Mouse (Mus musculus) neural tube, postnatal 0 days (tissue): ENCODE measurements around the gene Ndufa4l2. TPM values are rescaled to one million over a fixed set of nuclear protein-coding genes. Genes with fewer than 3 reads are reported as not detected.

Experiments used
- polyA plus RNA-seq: library from polyadenylated mRNA; unstranded; fragments of >200 nt; fragmentation: Nextera tagmentation; extraction: Ambion mirVana; gene quantifications from 2 replicates; pipeline ENCODE4 v1.2.1, GENCODE M21; 2015

Ndufa4l2 gene
- polyA plus RNA-seq: 13.7 and 15.6 TPM in 2 replicates

DNA sequence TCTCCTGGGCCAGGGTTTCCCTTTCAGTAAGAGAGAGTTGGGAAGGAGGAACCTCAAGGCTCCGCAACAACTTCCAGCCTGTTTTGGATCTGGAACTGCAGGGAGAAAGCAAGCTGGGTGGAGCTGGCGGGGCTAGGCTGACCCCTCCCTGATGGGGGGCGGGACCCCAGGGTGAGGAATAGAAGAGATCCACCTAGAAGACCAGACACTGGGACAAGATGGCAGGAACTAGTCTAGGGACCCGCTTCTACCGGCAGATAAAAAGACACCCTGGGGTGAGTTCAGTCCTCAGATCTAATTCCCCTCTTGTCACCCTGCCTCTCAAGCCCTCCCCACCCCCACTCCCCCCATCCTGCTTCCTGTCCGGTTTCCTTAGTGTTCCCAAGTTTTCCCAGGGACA, at the start of gene Ndufa4l2:
TSS of gene Ndufa4l2 (plus strand) at position 204 of the 400 bp plus-strand sequence.

DNA sequence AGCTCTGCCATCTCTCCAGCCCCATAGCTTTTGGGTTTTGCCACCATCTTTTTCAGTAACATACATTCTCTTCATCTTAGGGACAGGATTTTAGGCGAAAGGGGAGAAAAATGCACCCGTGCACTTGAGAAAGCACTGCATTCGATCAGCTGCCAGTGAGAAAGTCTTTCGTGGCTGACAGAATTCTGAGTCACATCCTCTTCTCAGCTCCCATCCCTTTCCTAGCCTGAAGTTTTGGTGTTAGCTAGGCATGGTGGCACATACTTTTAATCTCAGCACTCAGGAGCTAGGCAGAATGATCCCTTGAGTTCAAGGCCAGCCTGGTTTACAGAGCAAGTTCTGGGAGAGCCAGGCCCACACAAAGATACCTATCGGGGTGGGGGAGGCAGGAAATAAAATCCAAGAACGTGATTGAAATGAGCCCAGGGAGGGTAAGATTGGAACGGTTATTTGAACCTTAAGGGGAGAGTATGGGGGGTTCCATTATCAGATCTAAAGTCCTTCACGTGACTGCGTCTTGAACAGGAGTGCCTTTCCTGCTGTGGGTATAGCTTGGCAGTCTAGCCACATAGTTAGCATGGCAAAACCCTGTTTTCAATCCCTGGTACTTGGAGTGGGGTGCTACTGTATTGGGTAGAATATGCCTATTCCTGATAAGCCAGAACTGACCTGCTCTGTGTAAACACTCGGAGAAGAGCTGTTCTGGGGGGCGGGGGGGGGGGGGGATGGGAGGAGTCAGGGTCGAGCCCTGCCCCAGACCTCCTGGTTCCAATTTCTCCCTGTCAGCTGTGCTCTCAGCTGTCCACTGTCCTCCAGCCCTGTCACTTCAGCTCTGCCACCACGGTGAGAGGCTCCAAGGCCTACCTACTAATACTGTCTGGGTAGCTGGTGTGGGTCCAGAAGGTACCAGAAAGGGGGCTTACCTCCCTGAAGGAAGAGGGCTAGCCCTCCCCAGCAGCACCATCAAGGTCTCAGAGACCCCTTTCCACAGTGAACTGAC, 13.6 kb upstream of the Ndufa4l2 start, which contains the start of gene Stac3:
TSS of gene Stac3 (plus strand) at position 793 of the 1,000 bp plus-strand sequence.

DNA sequence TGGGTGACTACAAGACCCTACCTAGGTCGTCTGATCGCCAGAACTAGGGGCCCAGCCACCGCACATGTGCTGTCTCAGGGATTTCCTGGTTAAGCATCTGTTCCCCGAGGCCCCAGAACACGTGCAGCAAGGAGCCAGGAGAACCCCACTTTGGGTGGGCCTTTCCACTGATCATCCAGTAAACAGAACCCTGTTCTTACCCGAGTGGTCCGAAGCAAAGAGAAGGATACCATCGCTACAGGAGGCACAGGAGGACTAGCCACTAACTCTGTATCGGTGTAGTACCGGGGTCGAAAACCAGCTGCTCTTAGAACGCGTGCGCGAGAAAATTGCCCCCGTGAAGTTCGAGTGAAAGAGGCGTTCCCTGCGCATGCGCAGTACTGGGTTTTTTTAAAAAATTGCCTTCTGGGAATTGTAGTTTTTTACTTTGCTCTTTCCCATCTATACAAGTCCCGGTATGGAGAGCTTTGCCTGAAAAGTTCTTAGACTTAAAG, 7.4 kb downstream of the Ndufa4l2 start, which contains the start of gene Shmt2:
TSS of gene Shmt2 (minus strand) at position 357 of the 494 bp plus-strand sequence.

DNA sequence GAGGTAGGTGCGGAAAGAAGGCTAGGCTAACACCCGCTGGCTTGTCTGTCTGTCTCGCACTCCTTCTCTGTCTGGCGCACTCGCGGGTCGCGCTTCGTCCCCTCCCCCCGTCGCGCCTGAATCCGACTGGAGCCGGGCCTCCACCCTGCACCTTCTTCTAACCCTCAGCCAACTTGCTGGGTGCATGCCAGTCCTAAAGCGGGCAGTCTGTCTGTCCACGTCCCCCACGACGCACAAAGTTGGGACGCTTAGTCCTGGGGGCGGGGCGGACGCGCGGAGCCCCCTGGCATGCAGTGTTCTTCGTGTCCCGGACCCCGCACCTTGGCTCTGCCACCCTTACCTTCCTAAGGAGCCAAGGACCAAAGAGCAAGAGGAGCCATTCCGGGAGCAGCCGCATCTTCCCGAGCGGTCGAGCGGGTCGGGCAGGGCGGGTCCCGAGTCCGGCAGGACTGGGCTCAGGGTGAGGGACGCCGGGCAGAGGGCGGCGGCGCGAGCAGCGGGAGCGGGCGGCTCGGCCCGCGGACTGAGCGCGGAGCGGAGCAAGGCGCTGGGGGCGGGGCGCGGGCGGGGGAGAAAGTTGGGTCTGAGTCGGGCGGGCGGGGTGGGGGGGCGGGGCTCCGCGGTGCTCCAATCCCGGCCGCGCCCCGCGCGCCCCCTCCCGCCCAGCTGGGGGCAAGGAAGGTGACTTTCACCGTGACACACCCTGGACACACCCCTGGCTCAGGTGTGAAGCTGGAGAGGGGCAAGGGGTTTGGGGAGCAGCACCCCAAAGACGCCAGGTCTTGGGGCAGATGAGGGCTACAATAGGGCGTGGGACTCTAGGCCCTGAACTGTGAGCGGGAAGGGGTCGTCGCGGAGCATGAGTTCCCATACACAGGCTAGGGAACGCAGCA, 19.5 kb downstream of the Ndufa4l2 start, which contains the start of gene Nxph4:
TSS of gene Nxph4 (minus strand) at position 524 of the 893 bp plus-strand sequence.

Other genes starting within 250 kb of the Ndufa4l2 start
- 294 and 319 TPM in 2 replicates for gene Dctn2, start 248.6 kb upstream of the Ndufa4l2 start, polyA plus RNA-seq
- 9.4 and 12.3 TPM in 2 replicates for gene Mbd6, start 225.9 kb upstream of the Ndufa4l2 start, polyA plus RNA-seq
- gene Mars, start 203.2 kb upstream of the Ndufa4l2 start, polyA plus RNA-seq: 85.2 and 93.5 TPM in 2 replicates
- 1.5 and 1.7 TPM in 2 replicates for gene Arhgap9, start 193.0 kb upstream of the Ndufa4l2 start, polyA plus RNA-seq
- gene Gli1, start 173.0 kb upstream of the Ndufa4l2 start, polyA plus RNA-seq: 1.3 and 1.8 TPM in 2 replicates
- 0.04 and 0.05 TPM in 2 replicates for gene Inhbe, start 160.6 kb upstream of the Ndufa4l2 start, polyA plus RNA-seq
- gene Inhbc, start 144.5 kb upstream of the Ndufa4l2 start, polyA plus RNA-seq: not detected in 2 replicates
- 40.8 and 50.2 TPM in 2 replicates for gene R3hdm2, start 134.6 kb upstream of the Ndufa4l2 start, polyA plus RNA-seq
- gene Stac3, start 13.3 kb upstream of the Ndufa4l2 start, polyA plus RNA-seq: 0.76 and 1.5 TPM in 2 replicates
- 41.3 and 47.0 TPM in 2 replicates for gene Shmt2, start 7.5 kb downstream of the Ndufa4l2 start, polyA plus RNA-seq
- gene Nxph4, start 19.6 kb downstream of the Ndufa4l2 start, polyA plus RNA-seq: 92.7 and 112 TPM in 2 replicates
- 85.8 and 109 TPM in 2 replicates for gene Lrp1, start 106.2 kb downstream of the Ndufa4l2 start, polyA plus RNA-seq
- 4.7 and 4.8 TPM in 2 replicates for gene Stat6, start 128.0 kb downstream of the Ndufa4l2 start, polyA plus RNA-seq
- 2.5 and 3.2 TPM in 2 replicates for gene Nemp1, start 151.9 kb downstream of the Ndufa4l2 start, polyA plus RNA-seq
- 2.9 and 3.3 TPM in 2 replicates for gene Nab2, start 153.6 kb downstream of the Ndufa4l2 start, polyA plus RNA-seq
- 0.55 and 1.2 TPM in 2 replicates for gene Myo1a, start 190.2 kb downstream of the Ndufa4l2 start, polyA plus RNA-seq
- gene Tac2, start 209.5 kb downstream of the Ndufa4l2 start, polyA plus RNA-seq: 7.0 and 8.1 TPM in 2 replicates
- 2.1 and 2.7 TPM in 2 replicates for gene Zbtb39, start 224.6 kb downstream of the Ndufa4l2 start, polyA plus RNA-seq
- gene Gpr182, start 236.8 kb downstream of the Ndufa4l2 start, polyA plus RNA-seq: 1.4 and 2.3 TPM in 2 replicates
- 0.05 TPM in 1 of 2 replicates, not detected in the other for gene Rdh1, start 244.8 kb downstream of the Ndufa4l2 start, polyA plus RNA-seq
- gene Rdh16f1, start 244.8 kb downstream of the Ndufa4l2 start, polyA plus RNA-seq: not detected in 2 replicates